ENCODE assay signal across 8 mouse cellular contexts in genomic region chr1:169969516-169969886, GRCm38 (mm10). TPM values are rescaled to one million over a fixed set of nuclear protein-coding genes. Genes with fewer than 3 reads are reported as not detected.
DNase-seq lines count a peak whose midpoint lies in the region; ATAC-seq lines count a peak whose summit lies in the region.

No protein-coding gene starts in this region.

- H3K27me3 ChIP-seq in kidney, embryonic 15.5 days, result no peaks in the 10 kb centered on the region
- H3K27me3 ChIP-seq in hindbrain, embryonic 15.5 days, result no peaks in the 10 kb centered on the region
- no peaks in the 10 kb centered on the region for H3K27me3 ChIP-seq in midbrain, embryonic 15.5 days (replicated peaks)

- peak; percentile 54 for ATAC-seq in kidney, embryonic 15.5 days (replicated peaks; ENCODE audit: low FRiP score)
- ATAC-seq in common myeloid progenitor, adult 5-6 weeks (replicated peaks; ENCODE audit: low read depth, poor library complexity, severe bottlenecking), result peak; percentile 37
- ATAC-seq in hindbrain, embryonic 15.5 days (ENCODE audit: low FRiP score, low read depth), result peak; percentile 71
- ATAC-seq in midbrain, embryonic 15.5 days (replicated peaks), result peak; percentile 76

- H3K9me3 ChIP-seq in kidney, embryonic 15.5 days (replicated peaks), result no peaks in the 10 kb centered on the region
- H3K9me3 ChIP-seq in hindbrain, embryonic 15.5 days, result no peaks in the 10 kb centered on the region
- no peaks in the 10 kb centered on the region for H3K9me3 ChIP-seq in midbrain, embryonic 15.5 days

- peak overlapping the region; percentile 74 for H3K4me3 ChIP-seq in kidney, embryonic 15.5 days (replicated peaks)
- H3K4me3 ChIP-seq in hindbrain, embryonic 15.5 days, result peak overlapping the region; percentile 83
- H3K4me3 ChIP-seq in midbrain, embryonic 15.5 days, result peak overlapping the region; percentile 79

- peak overlapping the region; percentile 75 for H3K4me2 ChIP-seq in kidney, embryonic 15.5 days
- H3K4me2 ChIP-seq in hindbrain, embryonic 15.5 days, result peak overlapping the region; percentile 80
- H3K4me2 ChIP-seq in midbrain, embryonic 15.5 days, result peak overlapping the region; percentile 82

- H3K9ac ChIP-seq in kidney, embryonic 15.5 days, result peak overlapping the region; percentile 50
- peak overlapping the region; percentile 58 for H3K9ac ChIP-seq in hindbrain, embryonic 15.5 days
- H3K9ac ChIP-seq in midbrain, embryonic 15.5 days, result peak overlapping the region; percentile 46

- no peak for DNase-seq in kidney, postnatal 36 days
- no peak for DNase-seq in yolk sac, embryonic 10.5 days (ENCODE audit: low spot score)
- no peak for DNase-seq in cerebellum, adult 9-10 months
- no peak for DNase-seq in adrenal gland, postnatal 25 days

- H3K27ac ChIP-seq in kidney, embryonic 15.5 days, result peak overlapping the region; percentile 86
- peak overlapping the region; percentile 82 for H3K27ac ChIP-seq in hindbrain, embryonic 15.5 days (replicated peaks)
- peak overlapping the region; percentile 88 for H3K27ac ChIP-seq in midbrain, embryonic 15.5 days

- H3K36me3 ChIP-seq in kidney, embryonic 15.5 days, result peaks cover 24% of the 10 kb centered on the region
- H3K36me3 ChIP-seq in hindbrain, embryonic 15.5 days, result peaks cover 17% of the 10 kb centered on the region
- H3K36me3 ChIP-seq in midbrain, embryonic 15.5 days (replicated peaks), result no peaks in the 10 kb centered on the region

- H3K4me1 ChIP-seq in kidney, embryonic 15.5 days, result peaks cover 14% of the 10 kb centered on the region
- peaks cover 24% of the 10 kb centered on the region for H3K4me1 ChIP-seq in hindbrain, embryonic 15.5 days (replicated peaks)
- peaks cover 22% of the 10 kb centered on the region for H3K4me1 ChIP-seq in midbrain, embryonic 15.5 days

- under 1% methylated on average over 8 of the region's 9 CpGs for WGBS in kidney, embryonic 15.5 days
- under 1% methylated on average over 9 of the region's 9 CpGs for WGBS in hindbrain, embryonic 15.5 days
- 2% methylated on average over 9 of the region's 9 CpGs for WGBS in midbrain, embryonic 15.5 days

RNA-seq across cellular contexts. Expression of gene Hsd17b7, which starts 0.5 kb away (rescaled TPM):
- 12.5 and 13.9 TPM in 2 replicates for polyA plus RNA-seq in kidney, embryonic 15.5 days (2015; fragmentation: Nextera tagmentation; extraction: Ambion mirVana)
- 3.3 and 9.4 TPM in 2 replicates for total RNA-seq in common myeloid progenitor, adult 5-6 weeks (2017)
- polyA plus RNA-seq in hindbrain, embryonic 15.5 days (2015; fragmentation: Nextera tagmentation; extraction: Ambion mirVana), result 21.3 and 24.3 TPM in 2 replicates
- 19.5 and 19.9 TPM in 2 replicates for polyA plus RNA-seq in midbrain, embryonic 15.5 days (2015; fragmentation: Nextera tagmentation; extraction: Ambion mirVana)
- 136 and 150 TPM in 2 replicates for total RNA-seq in adrenal gland, postnatal 25 days (2021)

RNA-seq across cellular contexts. Expression of gene Ccdc190, which starts 41.1 kb away (rescaled TPM):
- not detected in 2 replicates for polyA plus RNA-seq in kidney, embryonic 15.5 days (2015; fragmentation: Nextera tagmentation; extraction: Ambion mirVana)
- not detected in 2 replicates for total RNA-seq in common myeloid progenitor, adult 5-6 weeks (2017)
- 3.2 and 3.4 TPM in 2 replicates for polyA plus RNA-seq in hindbrain, embryonic 15.5 days (2015; fragmentation: Nextera tagmentation; extraction: Ambion mirVana)
- 3.3 and 4.4 TPM in 2 replicates for polyA plus RNA-seq in midbrain, embryonic 15.5 days (2015; fragmentation: Nextera tagmentation; extraction: Ambion mirVana)
- total RNA-seq in adrenal gland, postnatal 25 days (2021), result 0.55 and 0.90 TPM in 2 replicates
